Comparison of ENCODE assay signal across 8 mouse cellular contexts in genomic region chr2:151996229-151997189, GRCm38 (mm10). TPM values are rescaled to one million over a fixed set of nuclear protein-coding genes. Genes with fewer than 3 reads are reported as not detected.
A peak's percentile ranks its signal among the peaks of the same experiment; 100 is the strongest.
DNase-seq lines count a peak whose midpoint lies in the region; ATAC-seq and TF ChIP-seq lines count a peak whose summit lies in the region.

TSS of gene Slc52a3 (plus strand) at chr2:151996511.

- DNase-seq in CD4-positive, CD25-positive, alpha-beta regulatory T cell, adult 2 months (ENCODE audit: low read depth, low spot score): peak; percentile 93
- DNase-seq in c-Kit-negative CD71-positive TER-119-positive erythroid progenitor cells, embryonic 14.5 days (ENCODE audit: low read depth, low spot score): peak; percentile 64
- peak; percentile 34 for DNase-seq in fibroblast of lung, adult 2 months (ENCODE audit: low read depth)
- DNase-seq in kidney, postnatal 25 days: peak; percentile 93 to 96
- DNase-seq in liver, embryonic 14.5 days (ENCODE audit: low read depth in 3 of 3, low spot score in 3 of 3): peak; percentile 47 to 68 (median 54)
- peak; percentile 96 for DNase-seq in testis, postnatal 10 days (ENCODE audit: low spot score)

- peak within 1 kb of the TSS; percentile 45 for H3K4me2 ChIP-seq in heart, embryonic 14.5 days (ENCODE audit: low read length)
- H3K4me2 ChIP-seq in liver, embryonic 14.5 days (ENCODE audit: low read depth): peak within 1 kb of the TSS; percentile 61
- peak within 1 kb of the TSS; percentile 14; the same call in 1 of the 2 replicates for H3K4me2 ChIP-seq in neural tube, embryonic 14.5 days (ENCODE audit: low read depth, low read length)

- peak; percentile 19; the same call in 1 of the 2 replicates for ATAC-seq in heart, embryonic 14.5 days (ENCODE audit: insufficient number of reproducible peaks, insufficient read depth, low FRiP score, low read depth)
- ATAC-seq in liver, embryonic 14.5 days (ENCODE audit: insufficient read depth): peak; percentile 66
- peak; percentile 22; the same call in 1 of the 2 replicates for ATAC-seq in neural tube, embryonic 14.5 days (ENCODE audit: low read depth)

- H3K4me1 ChIP-seq in heart, embryonic 14.5 days (ENCODE audit: control insufficient read depth in 2 of 2, insufficient read depth in 2 of 2, low read length in 2 of 2): peaks cover 4 to 6% of the 10 kb centered on the region in 2 experiments; a peak in 2 of 4 replicates
- peaks cover 15 to 26% of the 10 kb centered on the region in 2 experiments for H3K4me1 ChIP-seq in liver, embryonic 14.5 days (replicated peaks; ENCODE audit: control insufficient read depth in 2 of 2, insufficient read depth in 2 of 2, low read length in 1 of 2)
- peaks cover 4% of the 10 kb centered on the region; the same call in 1 of the 2 replicates for H3K4me1 ChIP-seq in neural tube, embryonic 14.5 days (ENCODE audit: control insufficient read depth, insufficient read depth, low read length)

- WGBS in heart, embryonic 14.5 days: 7% methylated on average over 35 of the region's 35 CpGs
- 6% methylated on average over 35 of the region's 35 CpGs for WGBS in liver, embryonic 14.5 days (ENCODE audit: insufficient replicate concordance)
- 7% methylated on average over 35 of the region's 35 CpGs for WGBS in neural tube, embryonic 14.5 days

- no peak within 1 kb of the TSS for H3K9ac ChIP-seq in heart, embryonic 14.5 days (ENCODE audit: low read length)
- H3K9ac ChIP-seq in liver, embryonic 14.5 days (replicated peaks): peak within 1 kb of the TSS; percentile 7; the same call in 1 of the 2 replicates
- no peak within 1 kb of the TSS for H3K9ac ChIP-seq in neural tube, embryonic 14.5 days (replicated peaks; ENCODE audit: low read depth, low read length)

- peaks cover 80% of the 10 kb centered on the region for H3K27me3 ChIP-seq in heart, embryonic 14.5 days (ENCODE audit: control insufficient read depth, insufficient read depth, low read length)
- peaks cover 7% of the 10 kb centered on the region; the same call in 1 of the 2 replicates for H3K27me3 ChIP-seq in liver, embryonic 14.5 days (ENCODE audit: control insufficient read depth, insufficient read depth, low read length)
- peaks cover 16% of the 10 kb centered on the region for H3K27me3 ChIP-seq in neural tube, embryonic 14.5 days (ENCODE audit: control insufficient read depth, insufficient read depth, low read length)

- TF ChIP-seq EP300 in liver, embryonic 14.5 days (IDR thresholded peaks at IDR 0.05; ENCODE audit: low read depth): no peak

- H3K27ac ChIP-seq in heart, embryonic 14.5 days (replicated peaks in 1 of 2; ENCODE audit: control insufficient read depth in 1 of 2, insufficient read depth in 1 of 2, low read depth in 2 of 2, low read length in 2 of 2): no peak within 1 kb of the TSS
- H3K27ac ChIP-seq in liver, embryonic 14.5 days: no peak within 1 kb of the TSS
- no peak within 1 kb of the TSS for H3K27ac ChIP-seq in neural tube, embryonic 14.5 days (ENCODE audit: low read depth, low read length)

- no peaks in the 10 kb centered on the region for H3K36me3 ChIP-seq in heart, embryonic 14.5 days (ENCODE audit: control insufficient read depth, insufficient read depth, low read length)
- H3K36me3 ChIP-seq in liver, embryonic 14.5 days (replicated peaks; ENCODE audit: control insufficient read depth, insufficient read depth, low read depth): no peaks in the 10 kb centered on the region
- no peaks in the 10 kb centered on the region for H3K36me3 ChIP-seq in neural tube, embryonic 14.5 days (ENCODE audit: control insufficient read depth, insufficient read depth, low read length)

- peak; percentile 98 for TF ChIP-seq CTCF in liver, embryonic 14.5 days (IDR thresholded peaks at IDR 0.05; ENCODE audit: low read depth)

- peak within 1 kb of the TSS in 1 of 2 experiments; percentile 1; a peak in 1 of 4 replicates for H3K4me3 ChIP-seq in heart, embryonic 14.5 days (ENCODE audit: control insufficient read depth in 1 of 2, insufficient read depth in 1 of 2, low read depth in 1 of 2, low read length in 2 of 2)
- H3K4me3 ChIP-seq in liver, embryonic 14.5 days (ENCODE audit: insufficient read depth in 1 of 2, low read depth in 2 of 2, low read length in 2 of 2): peak within 1 kb of the TSS; percentile 29 to 42
- no peak within 1 kb of the TSS for H3K4me3 ChIP-seq in neural tube, embryonic 14.5 days (ENCODE audit: low read depth, low read length)

- H3K9me3 ChIP-seq in heart, embryonic 14.5 days (ENCODE audit: control insufficient read depth, low read length): no peaks in the 10 kb centered on the region
- H3K9me3 ChIP-seq in liver, embryonic 14.5 days (ENCODE audit: control insufficient read depth, low read length): no peaks in the 10 kb centered on the region
- H3K9me3 ChIP-seq in neural tube, embryonic 14.5 days (ENCODE audit: control insufficient read depth, low read length): no peaks in the 10 kb centered on the region

RNA-seq across cellular contexts. Expression of gene Slc52a3, which starts in this region (rescaled TPM):
- polyA plus RNA-seq in heart, embryonic 14.5 days (2014; fragmentation: Nextera tagmentation; extraction: Ambion mirVana): 0.09 and 0.22 TPM in 2 replicates
- polyA plus RNA-seq in liver, embryonic 14.5 days (2012; rRNA removed): 0.73 and 0.97 TPM in 2 replicates
- 0.74 and 1.1 TPM in 2 replicates for polyA plus RNA-seq in liver, embryonic 14.5 days (2014; fragmentation: Nextera tagmentation; extraction: Ambion mirVana)
- 0.60 and 1.2 TPM in 2 replicates for polyA plus RNA-seq in neural tube, embryonic 14.5 days (2014; fragmentation: Nextera tagmentation; extraction: Ambion mirVana)

Comparison
In these comparisons a context has a peak if more than half of its experiments do, and no peak if none do; other contexts are left out.
1. Peak in ATAC-seq and H3K4me2 ChIP-seq in heart, embryonic 14.5 days; RNA of the gene not detected or under 1 TPM.
2. DNase-seq: peak in every context shown above with its lines; median percentile 96 in testis, postnatal 10 days; 94 in kidney, postnatal 25 days; 93 in CD4-positive, CD25-positive, alpha-beta regulatory T cell, adult 2 months; 64 in c-Kit-negative CD71-positive TER-119-positive erythroid progenitor cells, embryonic 14.5 days; 54 in liver, embryonic 14.5 days; 34 in fibroblast of lung, adult 2 months.